Mouse (Mus musculus) embryo, embryonic 10 days (tissue): ENCODE data around the gene Tnnt2.

ENCODE experiments used
- DNase-seq: peaks from one replicate; pipeline ENCODE4 v3.0.0-alpha.2; 2015; ENCODE audit warnings: low spot score

Tnnt2 gene

DNA sequence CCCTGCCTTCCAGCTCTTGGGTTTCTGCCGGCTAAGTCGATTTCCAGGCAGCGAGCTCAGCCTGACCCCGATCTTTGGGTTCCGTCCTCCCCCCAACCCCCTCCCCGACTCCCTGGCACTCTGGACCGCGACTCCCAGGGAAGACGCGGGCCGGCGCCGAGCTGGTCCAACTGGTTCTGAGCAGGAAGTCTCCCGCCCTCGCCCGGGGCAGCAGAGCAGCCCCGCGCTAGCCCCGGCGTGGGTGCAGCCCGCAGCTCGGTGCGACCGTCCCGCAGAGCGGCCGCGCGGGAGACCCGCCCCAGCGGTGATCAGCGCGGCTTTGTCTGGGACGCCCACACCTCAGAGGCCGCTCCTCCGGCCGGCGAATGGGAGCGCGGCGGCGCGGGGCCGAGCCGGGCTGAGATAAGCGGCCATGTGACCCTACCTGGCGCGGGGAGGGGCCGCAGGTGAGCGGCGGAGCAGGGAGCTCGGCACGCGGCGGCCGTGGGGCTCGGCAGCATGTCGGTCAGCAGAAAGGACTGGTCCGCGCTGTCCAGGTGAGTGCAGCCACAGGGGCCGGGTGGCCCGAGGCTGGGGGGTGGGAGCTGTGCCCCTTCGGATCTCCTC, 17.6 kb upstream of the Tnnt2 start, which contains the start of gene Lad1:
TSS of gene Lad1 (plus strand) at position 118 of the 606 bp plus-strand sequence.
- DNase-seq, result peak; percentile 33

DNA sequence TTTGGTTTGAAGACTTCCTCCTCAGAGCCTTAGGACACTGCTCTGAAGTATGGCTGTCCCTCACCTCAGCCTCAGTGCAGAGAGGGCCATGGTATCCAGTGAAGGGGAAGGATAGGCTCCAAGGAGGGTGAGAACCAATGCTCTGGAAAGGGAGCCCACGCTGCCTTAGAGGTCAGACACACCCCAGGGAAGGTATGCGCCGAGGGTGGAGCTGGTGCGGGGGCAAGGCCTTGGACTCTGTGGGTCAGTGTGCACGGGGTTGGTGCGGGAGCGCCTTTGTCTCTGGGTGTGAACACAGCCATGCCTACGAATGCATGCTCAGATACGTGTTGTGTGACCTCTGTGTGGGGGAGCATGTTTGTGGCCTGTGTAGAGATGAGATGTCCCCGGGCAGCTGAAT, 16.1 kb upstream of the Tnnt2 start:
- no peak for DNase-seq

DNA sequence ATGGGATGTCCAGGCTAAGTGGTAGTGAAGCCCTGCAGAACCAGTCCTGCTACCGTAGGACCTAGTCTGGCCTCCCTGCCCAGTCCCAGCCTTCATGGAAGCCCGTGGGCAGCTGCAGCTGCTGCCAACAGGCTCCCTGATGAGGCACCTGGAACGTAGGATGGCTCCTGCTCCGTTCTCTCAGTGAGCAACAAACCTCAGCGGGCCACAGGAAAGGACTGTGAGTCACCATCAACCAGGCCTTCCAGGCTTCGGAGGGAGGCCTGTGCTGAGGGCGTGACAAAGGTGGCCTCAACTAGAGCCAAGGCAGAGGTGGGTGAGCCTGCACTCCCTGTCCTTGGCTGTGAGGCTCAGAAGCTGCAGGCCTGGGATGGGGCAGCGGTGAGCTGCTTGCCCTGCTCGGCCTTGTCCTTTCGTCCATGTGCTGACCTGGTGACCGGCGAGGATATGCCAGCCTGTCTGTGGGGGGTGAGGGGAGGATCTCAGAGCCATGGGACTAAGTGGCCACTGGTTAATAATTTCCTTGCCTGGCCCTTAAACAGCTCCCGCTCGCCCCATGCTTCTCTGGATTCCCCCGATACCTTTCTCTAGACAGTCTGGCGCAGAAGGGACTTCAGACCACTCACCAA, 15.3 kb upstream of the Tnnt2 start:
- no peak for DNase-seq

DNA sequence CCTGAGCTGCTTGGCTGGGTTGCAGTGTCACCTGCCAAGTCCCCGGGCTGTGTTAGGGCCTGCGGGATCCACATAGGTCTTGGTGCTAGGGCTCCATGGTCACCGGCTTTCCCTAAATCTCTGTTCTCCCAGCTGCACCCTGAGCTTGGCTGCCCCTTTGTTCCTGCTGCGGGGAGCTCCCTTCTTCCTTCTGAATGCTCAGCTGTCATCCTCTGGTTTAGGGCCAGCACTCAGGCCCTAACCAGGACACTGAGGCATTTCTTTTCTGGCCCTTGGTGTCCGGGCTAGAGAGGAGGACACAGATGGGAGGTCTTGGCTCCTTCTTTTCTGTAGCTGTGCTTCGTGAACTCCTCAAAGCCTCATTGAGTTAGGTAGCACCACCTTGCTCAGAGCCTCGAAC, 14.4 kb upstream of the Tnnt2 start:
- DNase-seq, result no peak

DNA sequence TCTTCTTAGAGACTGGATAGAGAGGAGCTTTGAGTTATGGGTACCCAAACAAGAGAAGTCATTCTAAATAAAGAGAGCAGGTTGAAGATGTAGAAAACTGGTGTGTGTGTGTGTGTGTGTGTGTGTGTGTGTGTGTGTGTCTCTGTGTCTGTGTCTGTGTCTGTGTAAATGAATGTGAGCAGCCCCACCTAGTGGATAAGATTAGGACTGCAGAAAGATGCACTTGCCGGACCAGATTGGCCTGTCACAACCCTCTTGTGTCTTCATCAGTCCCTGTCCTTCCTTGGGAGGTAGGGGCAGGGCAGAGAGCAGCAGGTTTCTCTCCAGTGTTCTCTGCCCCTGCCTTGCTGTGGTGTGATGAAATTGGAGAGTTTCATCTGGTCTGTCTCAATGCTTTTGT, 7.2 kb upstream of the Tnnt2 start:
- peak; percentile 69 for DNase-seq

DNA sequence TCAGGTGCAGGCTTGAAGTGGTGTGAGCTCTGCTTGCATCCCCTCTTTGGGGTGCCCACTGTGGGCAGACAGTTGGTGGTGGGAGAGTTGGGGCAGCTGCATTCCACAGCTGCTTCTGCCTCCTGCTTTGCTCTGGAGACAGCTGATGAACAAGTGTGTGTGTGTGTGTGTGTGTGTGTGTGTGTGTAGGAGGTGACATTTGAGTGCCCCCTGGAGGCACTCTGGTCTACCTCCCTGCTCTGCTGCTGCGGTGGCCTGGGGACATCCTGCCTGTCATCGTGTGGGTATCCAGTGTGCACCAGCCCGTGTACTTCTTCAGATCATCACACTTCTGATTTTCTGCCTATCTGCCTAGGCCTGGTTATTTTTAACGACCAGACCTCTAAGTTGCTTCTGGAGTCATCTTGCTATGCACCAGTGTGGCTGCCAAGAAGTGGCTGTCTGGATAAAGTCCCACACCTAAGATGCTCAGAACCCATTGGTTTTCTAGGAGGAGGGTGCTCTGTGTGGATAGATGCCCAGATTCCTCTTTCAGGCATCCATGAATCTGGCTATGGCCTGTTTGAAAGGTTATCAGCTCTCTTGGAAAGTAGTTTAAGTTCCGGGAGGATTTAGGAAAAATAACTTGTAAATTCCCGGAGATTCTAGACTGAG, 1.8 kb upstream of the Tnnt2 start:
- DNase-seq, result no peak

DNA sequence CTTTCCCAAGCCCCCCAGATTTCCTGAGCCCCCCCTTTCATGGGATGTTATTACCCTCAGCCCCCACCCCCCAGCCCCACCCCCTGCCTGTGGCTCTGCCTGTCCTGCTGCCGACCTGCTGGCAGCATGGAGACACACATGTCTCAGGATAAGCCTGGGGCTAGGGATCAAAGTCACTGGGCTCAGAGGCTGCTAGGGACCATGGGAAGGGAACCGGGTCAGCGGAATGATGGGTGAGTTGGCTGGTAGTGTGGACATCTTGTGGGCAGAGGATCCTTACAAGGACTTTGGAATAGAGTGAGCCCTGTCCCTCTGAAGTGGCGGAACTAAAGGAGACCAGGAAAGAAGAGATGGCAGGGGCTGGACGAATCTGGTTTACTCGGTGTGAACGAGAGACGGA, 1.2 kb upstream of the Tnnt2 start:
- no peak for DNase-seq

DNA sequence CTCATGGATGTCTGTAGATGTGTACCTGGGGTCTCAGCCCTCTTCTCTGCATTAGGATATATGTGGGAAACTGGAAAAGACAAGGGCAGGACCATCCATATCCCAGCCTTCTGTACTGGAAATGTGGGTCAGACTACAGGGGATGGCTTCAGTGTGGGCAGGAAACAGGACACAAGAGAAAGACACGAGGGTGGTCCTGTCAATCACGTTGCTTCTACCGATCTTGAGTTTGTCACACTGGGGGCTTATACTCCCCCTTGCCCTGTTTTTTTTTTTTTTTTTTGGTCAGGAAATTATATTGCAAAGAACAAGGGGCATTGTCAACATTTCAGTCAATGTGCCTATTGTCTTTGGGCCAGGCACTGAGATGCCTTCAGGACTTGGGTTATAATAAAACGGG, 2.5 kb downstream of the Tnnt2 start:
- DNase-seq, result no peak

DNA sequence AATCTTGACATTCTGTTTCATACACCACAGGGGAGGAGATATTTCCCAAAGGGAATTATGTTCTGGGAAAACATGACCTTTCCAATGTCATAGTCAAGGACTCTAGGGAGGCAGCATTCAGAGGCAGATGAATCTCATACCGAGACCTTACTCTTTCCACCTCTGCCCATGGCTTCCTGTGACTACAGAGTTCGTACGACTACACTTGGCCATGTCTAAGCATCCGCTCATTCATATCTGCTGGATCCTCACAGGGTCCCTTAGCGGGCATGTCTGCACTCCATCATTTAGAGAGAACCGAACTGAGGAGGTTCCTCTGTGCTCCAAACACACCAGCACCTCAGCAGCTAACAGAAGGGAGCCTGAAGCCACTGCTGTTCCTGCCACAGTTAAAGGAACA, 2.9 kb downstream of the Tnnt2 start:
- DNase-seq, result no peak

DNA sequence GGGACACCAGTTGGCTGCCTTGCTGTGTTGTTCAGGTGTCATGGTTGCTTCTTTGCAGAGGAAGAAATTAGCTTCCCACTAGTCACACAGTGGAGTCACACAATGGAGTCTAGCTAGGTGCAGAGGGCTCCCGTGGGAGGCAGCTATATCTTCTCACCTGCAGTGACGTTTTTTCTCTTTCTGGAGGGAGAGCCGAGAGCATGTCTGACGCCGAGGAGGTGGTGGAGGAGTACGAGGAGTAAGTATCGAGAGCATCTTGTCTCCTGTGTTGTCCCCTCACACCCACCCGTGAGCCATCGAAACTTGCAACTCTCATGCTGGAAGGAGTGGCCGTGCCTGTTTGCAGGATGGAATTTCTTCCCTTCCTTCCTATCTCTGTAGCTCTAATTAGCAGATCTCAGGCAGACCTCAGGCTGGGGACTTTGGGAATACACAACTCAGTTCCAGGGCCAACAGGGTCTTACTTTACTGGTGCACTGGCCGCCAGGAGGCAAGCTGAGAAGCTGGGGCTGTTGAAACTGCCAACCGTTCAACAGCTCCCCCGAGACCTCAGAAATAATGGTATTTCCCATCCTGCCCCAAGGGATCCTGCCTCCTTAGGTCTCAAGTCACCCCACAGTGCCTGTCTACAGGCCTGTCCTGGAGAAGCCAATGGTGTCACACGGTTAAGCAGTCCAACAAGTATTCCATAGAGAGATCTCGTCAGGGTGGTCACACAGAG, 4.7 kb downstream of the Tnnt2 start:
- no peak for DNase-seq

DNA sequence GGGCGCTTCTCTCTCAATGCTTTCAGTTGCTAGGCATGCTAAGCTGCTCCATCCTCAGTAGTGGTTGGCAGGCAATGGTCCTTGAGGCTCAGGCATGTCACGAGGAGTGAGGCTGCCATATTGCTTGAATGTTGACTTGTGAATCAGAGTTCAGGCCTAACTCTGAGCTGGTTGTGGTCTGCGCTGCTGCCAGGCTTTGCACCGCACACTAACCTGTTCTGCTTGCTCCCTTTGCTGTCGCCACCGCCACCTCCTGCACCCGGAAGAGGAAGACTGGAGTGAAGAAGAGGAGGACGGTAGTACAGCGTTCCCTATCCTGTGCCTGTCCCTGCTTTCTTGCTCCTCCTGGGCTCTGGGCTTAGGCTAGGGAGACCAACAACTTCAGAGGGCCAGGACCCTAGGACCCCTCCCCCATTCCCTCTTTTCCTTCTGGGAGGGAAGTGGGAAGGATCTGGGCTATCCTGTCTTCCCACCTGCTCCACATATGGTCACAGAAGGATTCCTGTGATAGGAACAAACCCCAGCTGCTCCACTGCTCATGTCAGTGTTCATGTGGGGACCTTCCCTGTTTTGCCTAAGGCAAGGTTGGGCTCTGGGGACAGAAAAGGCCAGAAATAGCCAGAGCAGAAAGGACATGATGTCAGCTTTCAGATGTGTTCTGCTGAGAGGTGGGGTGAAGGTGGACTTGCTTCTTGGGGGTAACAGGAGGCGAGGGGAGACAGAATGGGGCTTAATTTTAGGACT, 7.5 kb downstream of the Tnnt2 start:
- no peak for DNase-seq

DNA sequence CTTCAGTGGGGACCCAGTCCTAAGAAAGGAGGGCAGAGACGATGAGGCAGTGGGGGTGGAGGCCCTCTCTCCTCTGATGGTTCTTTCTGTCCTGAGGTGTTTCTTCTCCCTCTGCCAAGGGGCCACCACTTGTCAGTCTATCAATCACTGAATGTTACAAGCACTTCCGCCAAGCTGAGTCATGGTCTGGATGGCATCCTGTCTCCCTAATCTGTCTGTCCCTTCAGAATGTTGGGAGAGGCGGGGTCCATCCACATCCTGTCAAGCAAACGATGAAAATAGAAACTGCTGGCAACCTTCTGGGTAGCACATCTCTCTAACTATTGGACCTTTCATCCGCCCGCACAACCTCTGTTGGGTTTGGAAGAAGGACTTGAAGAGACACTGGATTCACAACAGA, 8.3 kb downstream of the Tnnt2 start:
- DNase-seq, result peak; percentile 37

DNA sequence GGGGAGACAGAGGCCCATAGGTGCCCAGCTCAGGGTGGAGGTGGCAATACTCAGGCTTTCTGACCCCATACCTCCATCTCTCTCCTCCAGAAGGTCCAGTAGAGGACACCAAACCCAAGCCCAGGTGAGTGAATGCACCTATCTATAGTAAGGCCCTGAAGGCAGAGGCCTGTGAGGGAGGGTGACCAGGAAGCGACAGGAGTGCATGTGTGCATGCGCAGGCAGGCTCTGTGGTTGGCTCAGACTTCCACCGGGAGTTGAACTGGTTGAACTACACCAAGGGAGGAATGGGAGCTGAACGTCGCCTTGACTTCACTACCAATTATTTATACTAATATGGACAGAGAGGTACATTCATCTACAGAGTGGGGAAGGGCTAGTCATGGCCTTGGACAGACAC, 10.5 kb downstream of the Tnnt2 start:
- DNase-seq, result no peak

DNA sequence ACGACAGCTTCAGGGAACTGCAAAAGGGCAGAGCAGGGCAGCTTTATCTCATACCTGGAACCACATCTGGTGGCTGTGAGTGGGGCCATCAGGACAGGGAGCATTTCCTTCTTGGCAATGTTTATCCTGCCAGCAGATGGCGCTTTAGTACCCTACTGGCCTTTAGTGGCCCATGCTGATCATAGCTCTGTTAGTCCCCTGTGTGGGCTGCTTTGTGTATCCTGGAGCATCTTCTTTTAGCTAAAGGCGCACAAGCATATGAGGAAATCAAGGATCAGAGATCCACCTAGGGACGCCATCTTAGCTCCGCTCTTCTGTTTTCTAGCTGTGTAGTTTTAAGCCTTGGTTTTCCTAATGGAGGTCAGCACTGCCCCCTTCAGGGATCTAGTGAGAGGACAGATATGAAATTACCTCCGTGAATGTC, 11.0 kb downstream of the Tnnt2 start:
- peak; percentile 78 for DNase-seq

DNA sequence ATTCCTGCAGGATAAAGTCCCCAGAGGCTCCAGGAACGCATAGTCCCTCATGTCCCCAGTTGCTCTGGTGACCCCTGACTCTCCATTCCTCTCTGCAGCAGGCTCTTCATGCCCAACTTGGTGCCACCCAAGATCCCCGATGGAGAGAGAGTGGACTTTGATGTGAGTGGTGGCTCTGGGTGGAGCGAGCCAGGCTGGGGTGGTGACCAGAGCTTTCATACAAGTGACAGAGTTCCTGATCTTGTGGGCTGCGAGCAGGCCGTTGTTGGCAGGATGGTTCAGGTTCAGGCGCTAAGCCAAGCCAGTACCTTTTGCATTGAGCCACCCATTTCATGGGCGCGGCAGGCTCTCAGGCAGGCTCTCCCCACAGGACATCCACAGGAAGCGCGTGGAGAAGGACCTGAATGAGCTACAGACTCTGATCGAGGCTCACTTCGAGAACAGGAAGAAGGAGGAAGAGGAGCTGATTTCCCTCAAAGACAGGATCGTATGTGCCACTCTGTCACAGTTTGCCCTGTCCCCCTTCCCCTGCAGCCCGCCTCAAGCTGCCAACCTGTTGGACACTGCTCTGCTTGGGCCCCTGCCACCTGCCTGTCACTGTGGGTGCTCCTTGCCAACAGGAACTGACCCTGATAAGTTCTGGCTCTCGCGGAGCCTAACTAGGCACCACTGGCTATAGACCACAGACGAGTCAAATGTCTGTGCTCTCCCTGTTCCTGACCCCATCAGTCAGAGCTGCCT, 11.6 kb downstream of the Tnnt2 start:
- no peak for DNase-seq

DNA sequence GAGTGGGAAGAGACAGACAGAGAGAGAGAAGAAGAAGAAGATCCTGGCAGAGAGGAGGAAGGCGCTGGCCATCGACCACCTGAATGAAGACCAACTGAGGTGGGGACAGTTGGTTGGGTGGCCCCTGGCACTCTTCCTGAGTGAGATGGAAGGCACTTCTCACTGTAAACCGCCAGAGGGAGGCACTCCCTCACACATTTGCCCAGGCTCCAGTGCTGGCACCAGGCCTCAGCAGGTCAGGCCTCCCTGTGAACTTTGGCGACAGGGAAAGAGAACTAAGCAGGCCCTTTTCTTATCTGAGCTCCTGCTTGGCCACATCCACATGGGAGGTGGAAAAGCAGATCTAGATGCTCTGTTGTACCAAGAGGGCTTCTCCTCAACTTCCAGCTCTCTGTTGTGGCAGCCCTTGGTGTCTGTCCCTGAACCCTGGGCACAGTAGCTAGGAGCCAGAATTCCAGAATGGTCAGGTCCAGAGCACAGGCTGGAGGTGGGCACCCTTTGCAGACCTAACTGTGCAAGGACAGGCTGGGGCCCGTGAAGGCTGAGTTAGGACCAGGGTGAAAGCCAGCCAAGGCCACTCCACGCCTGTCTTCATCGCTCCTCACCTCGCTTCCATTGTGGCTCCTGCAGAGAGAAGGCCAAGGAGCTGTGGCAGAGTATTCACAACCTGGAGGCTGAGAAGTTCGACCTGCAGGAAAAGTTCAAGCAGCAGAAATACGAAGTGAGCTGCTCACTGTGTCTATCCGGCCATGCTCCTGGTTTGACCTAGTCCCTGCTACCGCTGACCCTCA, 14.8 kb downstream of the Tnnt2 start:
- peak; percentile 51 for DNase-seq

DNA sequence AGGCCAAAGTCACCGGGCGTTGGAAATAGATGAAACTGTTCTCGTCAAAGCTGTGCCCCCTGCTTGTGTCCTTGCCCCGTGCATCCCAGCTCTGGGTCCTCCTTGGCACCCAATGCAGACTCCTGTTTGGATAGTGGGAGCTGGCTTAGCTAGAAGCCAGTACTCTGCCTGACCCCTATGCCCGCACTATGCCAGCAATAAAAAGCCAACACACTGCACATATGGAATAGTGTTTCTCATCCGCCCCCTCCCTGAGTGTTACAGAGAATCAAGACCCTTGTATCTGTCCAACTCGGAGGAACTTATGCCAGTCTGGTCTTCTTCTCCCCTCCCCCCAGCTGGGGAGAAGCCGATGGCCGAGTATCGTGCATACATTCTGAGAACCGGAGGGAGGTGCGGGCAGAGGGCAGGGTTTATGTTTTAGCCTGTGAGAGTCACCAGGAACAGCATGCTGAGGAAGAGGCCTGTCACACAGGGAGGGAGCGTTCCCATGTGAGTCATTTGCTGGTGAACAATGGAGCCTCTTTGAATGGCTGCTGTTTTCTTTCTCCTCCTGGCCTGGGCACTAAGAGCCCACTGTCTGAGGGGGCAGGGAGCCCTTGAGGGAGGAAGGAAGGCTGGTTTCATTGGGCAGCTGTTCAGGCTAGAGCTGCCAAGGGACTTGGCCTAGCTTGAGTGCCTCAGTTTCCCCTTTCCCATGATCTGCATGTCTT, 16.0 kb downstream of the Tnnt2 start:
- peak; percentile 31 for DNase-seq

DNA sequence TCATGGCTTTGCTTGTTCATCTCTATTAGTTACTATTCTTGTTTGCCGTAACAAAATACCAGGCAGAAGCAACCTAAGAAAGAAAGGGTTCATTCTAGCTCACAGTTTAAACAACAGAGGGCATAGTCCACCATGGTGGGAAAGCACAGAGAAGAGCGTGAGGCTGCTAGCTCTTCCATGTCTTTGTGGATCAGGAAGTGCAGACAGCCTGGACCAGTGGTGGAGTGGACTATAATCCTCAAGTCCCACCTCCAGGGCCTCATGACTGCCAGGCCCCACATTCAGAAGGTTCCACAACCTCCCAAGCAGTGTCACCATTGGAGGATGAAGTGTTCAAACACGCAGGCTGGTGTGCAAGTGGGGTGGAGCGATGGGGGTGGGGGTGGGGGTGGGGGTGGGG, 17.0 kb downstream of the Tnnt2 start:
- no peak for DNase-seq

DNA sequence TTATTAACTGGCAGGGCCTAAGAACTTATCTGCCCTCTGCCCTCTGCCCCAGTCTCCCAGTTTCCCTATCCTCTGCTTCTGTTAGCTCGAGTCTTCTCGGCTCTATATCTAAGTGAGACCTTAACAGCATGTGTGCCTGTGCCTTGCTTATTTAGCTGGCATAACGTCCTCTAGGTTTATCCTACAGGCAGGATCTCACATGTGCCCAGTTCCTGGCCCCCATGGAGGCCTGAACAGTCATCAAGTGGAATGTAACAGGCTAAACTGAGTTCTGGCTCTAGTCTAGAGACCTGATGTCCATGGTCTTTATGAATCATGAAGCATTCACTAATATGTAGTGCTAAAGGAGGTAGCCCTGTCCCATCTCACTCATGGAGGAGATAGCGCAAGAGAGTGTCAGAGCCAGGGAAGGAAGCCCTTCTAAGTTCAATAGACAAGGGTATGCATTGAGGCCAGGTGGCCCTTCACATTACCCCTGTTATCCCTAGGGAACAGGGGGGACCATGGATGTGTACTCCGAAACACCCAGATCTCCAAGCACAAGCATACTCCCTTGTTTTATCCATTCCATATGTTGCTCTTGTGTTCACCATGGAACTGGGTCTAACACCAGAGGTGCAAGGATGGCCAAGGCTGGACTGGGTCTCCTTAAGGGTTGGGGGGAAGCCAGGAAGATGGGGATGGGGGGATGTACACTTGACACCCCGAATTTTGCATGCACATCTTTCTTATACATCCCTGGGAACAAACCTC, 18.6 kb downstream of the Tnnt2 start:
- DNase-seq, result no peak
